Mouse (Mus musculus) midbrain, embryonic 13.5 days (tissue): Measurements from ENCODE around the gene Dhrs7c. TPM values are rescaled to one million over a fixed set of nuclear protein-coding genes. Genes with fewer than 3 reads are reported as not detected.

Experiments
- ATAC-seq: fragments of 200-750 bp; cut with Nextera tagmentation; 2 replicates; pipeline ENCODE4 v1.8.0; 2017; ENCODE audit warnings: mild to moderate bottlenecking, moderate TSS enrichment, moderate library complexity
- H3K27ac ChIP-seq: fragments of 300-500 bp; sonication (generic); 2 replicates; pipeline ENCODE4 v1.5.1; 2015; ENCODE audit warnings: inconsistent platforms, mild to moderate bottlenecking, moderate library complexity
- H3K27me3 ChIP-seq: fragments of 300-500 bp; sonication (generic); 2 replicates; pipeline ENCODE4 v1.6.1; 2015; ENCODE audit warnings: mild to moderate bottlenecking, inconsistent platforms
- H3K36me3 ChIP-seq: fragments of 300-500 bp; sonication (generic); 2 replicates; pipeline ENCODE4 v1.6.1; 2015; ENCODE audit warnings: mild to moderate bottlenecking, inconsistent platforms
- H3K4me1 ChIP-seq: fragments of 300-500 bp; sonication (generic); replicated peaks from 2 replicates; pipeline ENCODE4 v1.6.1; 2015; ENCODE audit warnings: inconsistent platforms
- H3K4me2 ChIP-seq: fragments of 300-500 bp; sonication (generic); replicated peaks from 2 replicates; pipeline ENCODE4 v1.6.1; 2015; ENCODE audit warnings: moderate library complexity, mild to moderate bottlenecking, inconsistent platforms
- H3K4me3 ChIP-seq: fragments of 300-500 bp; sonication (generic); replicated peaks from 2 replicates; pipeline ENCODE4 v1.5.1; 2015; ENCODE audit warnings: mild to moderate bottlenecking, inconsistent platforms
- H3K9ac ChIP-seq: fragments of 300-500 bp; sonication (generic); replicated peaks from 2 replicates; pipeline ENCODE4 v1.6.1; 2015; ENCODE audit warnings: mild to moderate bottlenecking, inconsistent platforms
- H3K9me3 ChIP-seq: fragments of 300-500 bp; sonication (generic); 2 replicates; pipeline ENCODE4 v1.6.1; 2016; ENCODE audit warnings: mild to moderate bottlenecking, inconsistent platforms
- WGBS: fragments of 180-500 bp; shearing (Covaris S2); methylation state at CpG from one replicate; pipeline ENCODE4 v1.1.7; 2015; 5-methylcytosine and 5-hydroxymethylcytosine counted together
- polyA plus RNA-seq: library from polyadenylated mRNA; unstranded; fragments of >200 nt; fragmentation: Nextera tagmentation; extraction: Ambion mirVana; gene quantifications from 2 replicates; pipeline ENCODE4 v1.2.1, GENCODE M21; 2015

Dhrs7c gene
- polyA plus RNA-seq: not detected in 2 replicates

DNA sequence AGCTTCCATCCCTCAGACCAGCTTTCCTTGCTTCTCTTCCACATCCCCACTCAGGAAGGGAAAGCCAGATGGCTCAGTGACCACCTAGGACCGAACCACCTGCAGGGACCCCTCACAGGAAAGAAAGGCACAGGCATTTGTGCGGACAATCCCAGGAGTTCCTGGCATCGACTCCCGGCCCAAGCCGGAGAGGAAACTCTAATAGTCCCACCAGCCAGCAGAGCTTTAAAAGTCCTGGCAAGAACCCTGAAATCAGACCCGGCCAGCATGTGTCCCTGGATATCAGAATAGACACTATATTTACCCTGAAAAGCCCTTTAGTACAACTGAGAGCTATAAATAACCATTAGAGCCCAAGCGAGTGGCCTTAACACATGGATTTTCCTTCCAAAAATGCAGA lies at the start of gene Dhrs7c:
TSS of gene Dhrs7c (plus strand) at position 257 of the 400 bp plus-strand sequence.
- 89% methylated on average over 7 of the region's 7 CpGs for WGBS
- Histone ChIP-seq H3K4me1 (no peaks in the 10 kb centered on the region), H3K4me2 (no peak within 1 kb of the TSS), H3K9ac (no peak within 1 kb of the TSS), H3K9me3 (no peaks in the 10 kb centered on the region), H3K27ac (no peak within 1 kb of the TSS), H3K27me3 (no peaks in the 10 kb centered on the region), H3K36me3 (no peaks in the 10 kb centered on the region), H3K4me3 (no peak within 1 kb of the TSS)
- ATAC-seq: no peak

DNA sequence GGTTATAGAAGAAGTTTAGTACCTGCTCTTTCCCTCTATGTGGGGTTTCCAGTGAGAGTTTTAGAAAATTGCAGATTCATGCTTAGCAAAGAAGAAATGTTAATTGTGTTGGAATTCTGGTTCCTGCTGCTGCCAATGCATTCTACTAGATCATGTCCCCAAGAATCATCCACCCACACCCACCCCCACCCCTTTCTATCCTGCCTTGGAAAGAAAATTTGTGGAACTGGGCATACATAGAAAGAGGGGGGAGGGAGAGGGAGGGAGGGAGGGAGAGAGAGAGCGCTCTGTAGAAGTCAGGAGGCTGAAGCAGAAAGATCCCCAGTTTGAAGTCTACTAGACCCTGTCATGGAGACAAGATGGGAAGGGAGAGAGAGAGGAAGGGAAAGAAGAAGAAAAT lies 41.7 kb upstream of the Dhrs7c start:
- H3K4me3 ChIP-seq: no peak overlapping the region
- H3K27me3 ChIP-seq: no peaks in the 10 kb centered on the region
- H3K4me2 ChIP-seq: no peak overlapping the region
- ATAC-seq: no peak
- H3K36me3 ChIP-seq: no peaks in the 10 kb centered on the region
- no peaks in the 10 kb centered on the region for H3K9me3 ChIP-seq
- H3K4me1 ChIP-seq: no peaks in the 10 kb centered on the region
- 92% methylated on average over 1 of the region's 1 CpGs for WGBS
- H3K9ac ChIP-seq: no peak overlapping the region
- no peak overlapping the region for H3K27ac ChIP-seq

DNA sequence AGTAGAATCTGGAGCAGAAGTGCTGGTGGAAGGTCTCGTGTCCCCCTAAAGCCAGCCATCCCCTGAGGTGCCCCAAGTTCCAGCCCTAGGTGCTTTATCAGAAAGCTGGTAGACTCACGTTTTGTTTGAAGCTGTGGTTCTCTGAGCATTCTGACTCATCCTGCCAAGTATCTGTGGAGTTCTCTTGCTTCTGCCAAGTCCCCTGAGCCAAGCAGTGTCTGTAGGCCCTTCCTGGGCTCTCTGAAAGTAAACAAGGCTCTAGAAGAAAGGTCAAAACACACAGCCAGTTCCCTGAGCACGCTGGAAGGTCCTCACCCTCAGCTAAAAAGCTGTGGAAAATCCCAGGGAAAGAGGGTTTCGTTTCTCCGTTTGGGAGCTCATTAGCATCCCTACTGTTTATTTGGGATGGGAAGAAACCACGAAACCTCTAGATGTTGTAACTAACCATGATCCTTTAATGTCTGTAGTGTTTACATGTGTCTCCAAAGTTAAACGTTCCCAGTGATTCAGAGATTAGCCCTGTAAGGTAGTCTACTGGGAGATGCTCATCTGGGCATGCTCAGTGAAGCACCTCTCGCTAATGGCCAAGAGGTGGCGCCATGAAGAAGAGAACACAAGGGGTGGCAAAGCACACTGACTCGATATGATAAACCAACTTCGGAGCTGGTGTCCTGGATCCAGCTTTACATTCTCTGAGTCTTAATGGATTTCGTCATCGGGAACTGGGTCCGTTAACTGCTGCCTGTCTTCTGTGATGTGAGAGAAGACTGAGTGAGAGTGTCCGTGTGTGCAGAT lies 40.4 kb upstream of the Dhrs7c start:
- WGBS: 71% methylated on average over 15 of the region's 15 CpGs
- H3K9ac ChIP-seq: no peak overlapping the region
- no peak overlapping the region for H3K4me3 ChIP-seq
- no peaks in the 10 kb centered on the region for H3K9me3 ChIP-seq
- no peak overlapping the region for H3K4me2 ChIP-seq
- no peak overlapping the region for H3K27ac ChIP-seq
- H3K27me3 ChIP-seq: no peaks in the 10 kb centered on the region
- H3K4me1 ChIP-seq: no peaks in the 10 kb centered on the region
- no peaks in the 10 kb centered on the region for H3K36me3 ChIP-seq
- no peak for ATAC-seq

DNA sequence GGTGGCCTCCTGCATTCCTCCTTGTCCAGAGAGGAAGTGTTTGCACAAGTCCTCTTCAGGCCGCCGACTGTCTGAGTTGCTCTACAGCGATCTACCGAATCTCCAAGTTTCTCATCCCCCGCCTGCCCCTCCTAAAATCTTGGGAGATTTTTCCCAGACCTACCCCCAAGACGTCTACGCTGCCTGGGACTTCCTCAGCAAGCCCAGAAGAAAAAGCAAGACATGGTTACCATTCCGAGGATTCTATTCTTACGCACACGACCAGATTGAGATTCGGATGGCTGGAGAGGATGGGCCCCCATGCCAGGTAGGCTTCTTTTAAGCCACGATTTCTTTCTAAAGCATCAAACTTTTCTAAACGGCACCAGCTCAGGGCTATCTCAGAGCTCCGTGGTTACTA lies 26.9 kb upstream of the Dhrs7c start, which contains the start of gene Glp2r:
TSS of gene Glp2r (minus strand) at position 101 of the 400 bp plus-strand sequence.
- H3K4me2 ChIP-seq: no peak within 1 kb of the TSS
- no peaks in the 10 kb centered on the region for H3K27me3 ChIP-seq
- no peaks in the 10 kb centered on the region for H3K4me1 ChIP-seq
- H3K36me3 ChIP-seq: no peaks in the 10 kb centered on the region
- no peak within 1 kb of the TSS for H3K4me3 ChIP-seq
- no peaks in the 10 kb centered on the region for H3K9me3 ChIP-seq
- ATAC-seq: no peak
- WGBS: 88% methylated on average over 14 of the region's 14 CpGs
- H3K27ac ChIP-seq: no peak within 1 kb of the TSS
- no peak within 1 kb of the TSS for H3K9ac ChIP-seq

DNA sequence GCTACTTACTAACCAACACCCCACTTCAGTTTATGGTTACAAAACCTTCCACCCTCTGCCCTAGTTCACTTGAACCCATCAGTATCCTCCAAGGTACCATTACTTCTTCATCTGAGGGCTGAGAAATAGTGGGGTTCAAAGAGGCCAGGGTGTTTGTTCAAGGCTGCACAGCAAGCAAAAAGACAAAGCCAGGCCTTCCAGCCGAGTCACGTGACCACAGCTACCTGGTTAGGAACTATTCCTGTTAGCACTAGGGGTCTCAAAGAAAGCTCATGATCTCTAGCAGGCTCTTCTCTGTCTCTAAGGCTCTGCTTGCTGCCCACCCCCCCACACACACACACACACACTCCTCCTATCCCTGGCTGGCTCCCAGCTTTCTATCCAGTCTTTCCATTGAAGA lies 26.3 kb upstream of the Dhrs7c start:
- 87% methylated on average over 2 of the region's 2 CpGs for WGBS
- H3K4me3 ChIP-seq: no peak overlapping the region
- no peaks in the 10 kb centered on the region for H3K4me1 ChIP-seq
- H3K27me3 ChIP-seq: no peaks in the 10 kb centered on the region
- no peak overlapping the region for H3K27ac ChIP-seq
- ATAC-seq: no peak
- H3K36me3 ChIP-seq: no peaks in the 10 kb centered on the region
- no peaks in the 10 kb centered on the region for H3K9me3 ChIP-seq
- H3K9ac ChIP-seq: no peak overlapping the region
- H3K4me2 ChIP-seq: no peak overlapping the region

DNA sequence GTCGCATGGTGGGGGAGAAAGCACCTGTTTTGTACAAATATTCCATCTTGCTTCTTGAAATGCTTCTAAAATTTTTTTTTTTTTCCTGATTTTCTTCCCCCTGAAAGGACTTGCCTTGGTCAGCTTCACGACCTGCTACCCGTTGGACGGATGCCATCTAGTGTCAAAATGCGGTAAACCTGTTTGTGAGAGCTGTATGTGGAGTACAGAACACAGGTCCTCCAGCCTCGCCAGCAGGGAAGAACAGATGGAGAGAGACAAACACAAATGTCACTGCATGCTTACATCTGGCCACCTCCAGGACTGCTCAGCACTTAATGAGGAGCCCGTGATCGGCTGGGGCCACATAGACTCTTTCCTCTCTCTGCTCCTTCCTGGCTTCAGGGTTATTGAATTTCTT lies 25.4 kb upstream of the Dhrs7c start:
- H3K4me2 ChIP-seq: no peak overlapping the region
- H3K27ac ChIP-seq: no peak overlapping the region
- 29% methylated on average over 8 of the region's 8 CpGs for WGBS
- H3K9ac ChIP-seq: no peak overlapping the region
- H3K27me3 ChIP-seq: no peaks in the 10 kb centered on the region
- no peaks in the 10 kb centered on the region for H3K36me3 ChIP-seq
- ATAC-seq: no peak
- H3K4me1 ChIP-seq: no peaks in the 10 kb centered on the region
- no peak overlapping the region for H3K4me3 ChIP-seq
- H3K9me3 ChIP-seq: no peaks in the 10 kb centered on the region

DNA sequence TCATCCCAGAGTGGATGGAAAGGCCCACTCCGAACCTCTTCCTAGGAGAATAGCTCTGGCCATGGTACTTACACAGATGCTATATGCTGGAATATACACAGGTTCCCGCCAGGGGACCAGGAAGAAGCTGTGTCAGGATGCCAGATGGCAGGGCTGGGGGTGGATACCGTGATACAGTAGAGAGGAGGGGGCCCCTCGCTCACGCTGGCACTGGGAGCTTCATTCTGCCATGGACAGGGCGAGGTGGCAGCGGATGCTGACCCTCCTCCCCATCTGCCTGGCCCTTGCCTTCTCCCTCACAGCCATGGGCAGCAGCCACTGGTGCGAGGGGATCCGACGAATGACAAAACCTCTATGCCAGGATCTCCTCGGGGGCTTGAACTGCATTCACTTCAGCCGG lies 23.6 kb upstream of the Dhrs7c start, which contains the start of gene Gsg1l2:
TSS of gene Gsg1l2 (plus strand) at position 230 of the 400 bp plus-strand sequence.
- Histone ChIP-seq H3K27ac (no peak within 1 kb of the TSS), H3K9me3 (no peaks in the 10 kb centered on the region), H3K27me3 (no peaks in the 10 kb centered on the region), H3K4me1 (no peaks in the 10 kb centered on the region), H3K9ac (no peak within 1 kb of the TSS), H3K4me2 (no peak within 1 kb of the TSS), H3K4me3 (no peak within 1 kb of the TSS), H3K36me3 (no peaks in the 10 kb centered on the region)
- 81% methylated on average over 12 of the region's 12 CpGs for WGBS
- no peak for ATAC-seq

DNA sequence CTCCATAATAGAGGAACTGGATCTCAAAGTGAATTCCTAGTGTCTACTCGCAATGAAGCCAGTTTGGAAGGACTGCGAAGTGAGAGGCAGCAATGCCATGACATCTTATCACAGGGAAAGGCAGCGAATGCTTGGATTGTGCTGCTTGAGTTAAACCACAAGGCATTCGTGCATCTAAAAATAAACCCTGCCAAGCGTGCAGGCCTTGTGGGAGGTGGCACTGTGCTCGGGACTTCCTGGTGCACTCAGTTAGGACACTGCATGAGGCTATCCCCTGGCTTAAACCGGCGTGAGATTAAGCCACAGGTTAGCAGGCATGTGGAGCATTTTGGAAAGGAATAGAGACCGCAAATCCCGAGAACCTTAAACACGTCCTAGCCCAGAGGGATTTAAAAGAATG lies 7.8 kb upstream of the Dhrs7c start:
- no peak overlapping the region for H3K4me2 ChIP-seq
- H3K9me3 ChIP-seq: no peaks in the 10 kb centered on the region
- no peak for ATAC-seq
- no peaks in the 10 kb centered on the region for H3K36me3 ChIP-seq
- H3K4me1 ChIP-seq: no peaks in the 10 kb centered on the region
- H3K27ac ChIP-seq: no peak overlapping the region
- WGBS: 86% methylated on average over 11 of the region's 11 CpGs
- H3K9ac ChIP-seq: no peak overlapping the region
- no peak overlapping the region for H3K4me3 ChIP-seq
- H3K27me3 ChIP-seq: no peaks in the 10 kb centered on the region

DNA sequence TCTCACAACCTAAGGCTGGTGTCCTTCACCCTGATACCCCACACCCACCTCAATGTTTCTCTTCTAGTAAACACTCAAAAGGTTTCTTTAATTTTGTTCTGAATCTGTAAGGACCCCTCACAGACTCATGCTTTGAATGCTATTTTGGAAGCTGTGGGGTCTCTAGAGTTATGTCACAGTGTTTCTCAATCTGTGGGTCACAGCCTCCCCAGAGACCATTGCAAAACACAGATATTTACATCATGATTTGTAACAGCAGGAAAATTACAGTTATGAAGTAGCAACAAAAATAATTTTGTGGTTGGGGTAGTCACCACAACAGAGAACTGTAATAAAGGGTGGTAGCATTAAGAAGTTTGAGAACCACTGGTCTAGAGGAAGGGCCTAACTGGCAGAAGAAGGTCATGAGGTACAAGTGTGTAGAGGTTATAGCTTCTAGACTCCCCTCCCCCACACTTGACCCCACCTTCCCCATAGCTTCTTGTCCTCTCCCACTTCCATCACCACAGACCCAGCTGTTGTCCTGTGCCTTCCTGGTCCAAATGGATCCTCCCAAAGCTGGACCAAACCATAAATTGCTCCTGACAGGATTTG lies 2.2 kb downstream of the Dhrs7c start:
- no peak overlapping the region for H3K4me3 ChIP-seq
- H3K4me2 ChIP-seq: no peak overlapping the region
- no peak overlapping the region for H3K9ac ChIP-seq
- H3K9me3 ChIP-seq: no peaks in the 10 kb centered on the region
- no peak for ATAC-seq
- H3K36me3 ChIP-seq: no peaks in the 10 kb centered on the region
- H3K27me3 ChIP-seq: no peaks in the 10 kb centered on the region
- H3K4me1 ChIP-seq: no peaks in the 10 kb centered on the region
- no peak overlapping the region for H3K27ac ChIP-seq

DNA sequence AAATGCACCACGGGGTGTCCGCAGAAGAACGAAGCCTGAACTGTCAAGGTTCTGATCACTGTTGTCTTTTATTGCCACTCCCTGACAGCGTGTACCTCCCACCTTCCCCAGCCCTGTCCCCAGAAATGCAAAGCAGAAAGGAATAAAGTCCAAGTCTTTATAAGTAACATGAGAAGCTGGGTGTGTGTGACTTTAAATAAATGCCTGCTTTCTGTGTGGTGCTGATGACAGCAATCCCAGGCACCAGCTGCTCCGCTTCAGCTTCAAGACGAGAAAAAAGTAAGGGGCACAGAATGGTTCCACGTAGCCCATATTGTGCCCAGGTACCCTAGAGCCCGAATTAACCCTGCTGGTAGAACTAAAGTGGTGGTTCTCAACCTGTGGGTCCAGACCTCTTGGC lies 3.2 kb downstream of the Dhrs7c start:
- Histone ChIP-seq H3K36me3 (no peaks in the 10 kb centered on the region), H3K27me3 (no peaks in the 10 kb centered on the region), H3K9me3 (no peaks in the 10 kb centered on the region), H3K4me2 (no peak overlapping the region), H3K27ac (no peak overlapping the region), H3K9ac (no peak overlapping the region), H3K4me1 (no peaks in the 10 kb centered on the region), H3K4me3 (no peak overlapping the region)
- WGBS: 82% methylated on average over 8 of the region's 8 CpGs
- ATAC-seq: no peak

DNA sequence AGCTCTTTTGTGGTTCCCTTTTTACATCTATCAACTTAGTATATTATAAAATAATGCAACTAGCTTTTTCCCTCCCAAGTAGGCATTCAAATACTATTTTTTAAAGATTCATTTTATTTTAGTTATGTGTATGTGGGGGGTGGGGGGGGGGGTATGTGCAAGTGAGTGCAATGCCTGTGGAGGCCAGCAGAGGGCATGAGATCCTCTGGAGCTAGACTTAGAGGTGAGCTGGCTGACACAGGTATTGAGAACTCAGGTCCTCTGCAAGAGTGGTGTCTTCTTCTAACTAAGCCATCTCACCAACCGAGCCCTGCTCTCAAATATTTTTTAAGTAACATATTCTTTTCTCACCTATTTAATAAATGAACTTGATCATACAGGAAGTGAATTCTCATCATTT lies 7.6 kb downstream of the Dhrs7c start:
- H3K4me3 ChIP-seq: no peak overlapping the region
- no peaks in the 10 kb centered on the region for H3K9me3 ChIP-seq
- no peaks in the 10 kb centered on the region for H3K36me3 ChIP-seq
- no peak overlapping the region for H3K4me2 ChIP-seq
- H3K4me1 ChIP-seq: no peaks in the 10 kb centered on the region
- no peaks in the 10 kb centered on the region for H3K27me3 ChIP-seq
- H3K9ac ChIP-seq: no peak overlapping the region
- ATAC-seq: no peak
- no peak overlapping the region for H3K27ac ChIP-seq
- WGBS: 97% methylated on average over 1 of the region's 1 CpGs

DNA sequence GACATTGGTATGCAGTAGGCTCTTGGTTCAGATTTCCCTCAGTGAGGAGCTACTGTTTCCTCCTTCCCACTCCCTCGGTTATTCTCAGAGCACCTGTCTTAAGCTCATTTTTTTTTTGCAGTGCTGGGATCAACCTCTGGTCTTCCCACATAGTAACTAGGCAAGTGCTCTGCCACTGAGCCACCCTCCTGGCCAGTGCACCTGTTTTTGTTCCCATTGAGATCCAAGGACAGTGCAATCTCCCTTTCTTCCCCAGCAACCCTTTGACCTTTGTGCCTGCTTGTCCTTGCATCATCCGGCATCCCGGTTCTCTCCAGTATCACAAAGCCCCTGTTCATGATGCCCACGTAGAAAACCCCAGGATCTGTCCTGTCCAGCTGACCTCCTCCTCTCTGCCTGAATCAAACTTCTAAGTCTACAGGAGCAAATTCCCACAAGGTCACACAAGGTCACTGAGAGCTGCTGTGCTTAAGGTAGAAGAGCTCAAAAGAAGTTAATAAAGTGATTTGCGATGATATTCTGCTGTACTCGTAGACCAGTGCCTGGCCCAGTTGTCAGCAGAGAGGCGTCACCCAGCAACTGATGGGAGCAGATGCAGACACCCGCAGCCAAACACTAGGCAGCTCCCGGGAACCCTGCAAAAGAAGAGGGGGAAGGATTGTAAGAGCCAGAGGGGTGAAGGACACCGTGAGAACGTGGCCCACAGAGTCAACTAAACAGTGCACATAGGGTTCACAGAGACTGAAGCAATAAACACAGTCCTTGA lies 9.0 kb downstream of the Dhrs7c start:
- no peaks in the 10 kb centered on the region for H3K36me3 ChIP-seq
- WGBS: 89% methylated on average over 11 of the region's 11 CpGs
- H3K4me2 ChIP-seq: no peak overlapping the region
- H3K9ac ChIP-seq: no peak overlapping the region
- H3K27me3 ChIP-seq: no peaks in the 10 kb centered on the region
- no peak for ATAC-seq
- H3K9me3 ChIP-seq: no peaks in the 10 kb centered on the region
- no peaks in the 10 kb centered on the region for H3K4me1 ChIP-seq
- H3K27ac ChIP-seq: no peak overlapping the region
- no peak overlapping the region for H3K4me3 ChIP-seq
